Mouse (Mus musculus): ENCODE results near the gene Chst12.

GRCm38 (mm10) chr5:140542811-140543575 is 37.6 kb downstream of the Chst12 start:
- TF ChIP-seq GATA1 (IDR thresholded peaks at IDR 0.05; ENCODE audit: borderline replicate concordance, low read length) (no peak), FLI1 (IDR thresholded peaks at IDR 0.05; ENCODE audit: low read length) (no peak)

Measured in megakaryocyte, embryonic 14.5 days (primary cell).